Mouse (Mus musculus) megakaryocyte progenitor cell, adult 5-6 weeks (primary cell): Measurements from ENCODE around the gene Peli2. TPM values are rescaled to one million over a fixed set of nuclear protein-coding genes. Genes with fewer than 3 reads are reported as not detected.

Source experiments
- ATAC-seq: replicated peaks from 2 replicates; pipeline ENCODE4 v1.8.0; 2016; ENCODE audit warnings: mild to moderate bottlenecking, moderate TSS enrichment, inconsistent platforms; ENCODE audit not compliant: poor library complexity
- total RNA-seq, 2 experiments: library from RNA; stranded (forward) in 1 of 2; stranded (reverse) in 1 of 2; fragments of 157-497, 149-512 nt in 1 of 2; fragments of 200-1000 nt in 1 of 2; gene quantifications; 2 replicates each; pipeline versions ENCODE4 v1.2.3 to v1.2.4; 2015 to 2017

Gene Peli2
- total RNA-seq, 2 experiments from 2014 or later: 4.7 to 9.0 TPM

DNA sequence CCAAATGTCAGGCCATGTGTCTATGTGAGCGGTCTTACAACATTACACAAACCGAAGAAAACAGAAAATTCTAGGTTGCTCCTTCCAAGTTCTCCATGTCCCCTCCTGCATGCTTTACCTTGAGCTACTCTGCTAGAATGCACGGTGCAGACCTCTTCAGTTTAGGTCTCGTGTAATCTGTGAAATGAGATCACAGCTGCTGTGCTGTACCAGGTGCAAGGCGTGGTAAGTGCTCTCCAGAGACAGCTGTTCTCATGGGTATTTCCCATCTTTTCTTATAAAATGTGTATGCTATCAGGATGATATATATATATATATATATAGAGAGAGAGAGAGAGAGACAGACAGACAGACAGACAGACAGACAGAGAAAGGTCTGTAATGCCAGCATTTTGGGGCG lies 146.1 kb downstream of the Peli2 start:
- no peak for ATAC-seq

DNA sequence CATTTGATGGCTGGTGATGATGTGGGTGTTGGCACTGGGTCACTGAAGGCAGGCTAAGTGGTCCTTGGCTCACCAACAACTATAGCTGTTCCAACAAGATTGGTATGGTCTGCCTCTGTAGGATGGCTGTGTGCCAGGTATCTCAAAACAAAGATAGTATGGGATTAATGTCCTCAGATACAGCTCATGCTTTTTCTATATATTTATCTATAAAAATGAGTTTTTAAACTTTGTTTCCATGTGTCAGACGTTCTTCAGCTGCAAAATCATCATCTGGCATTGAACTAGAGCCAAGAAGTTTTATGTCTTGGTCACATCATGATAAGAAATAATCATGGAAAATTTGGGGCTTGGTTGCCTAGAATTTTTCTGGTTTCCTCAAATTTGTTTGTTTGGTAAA lies 157.7 kb downstream of the Peli2 start:
- ATAC-seq: no peak

DNA sequence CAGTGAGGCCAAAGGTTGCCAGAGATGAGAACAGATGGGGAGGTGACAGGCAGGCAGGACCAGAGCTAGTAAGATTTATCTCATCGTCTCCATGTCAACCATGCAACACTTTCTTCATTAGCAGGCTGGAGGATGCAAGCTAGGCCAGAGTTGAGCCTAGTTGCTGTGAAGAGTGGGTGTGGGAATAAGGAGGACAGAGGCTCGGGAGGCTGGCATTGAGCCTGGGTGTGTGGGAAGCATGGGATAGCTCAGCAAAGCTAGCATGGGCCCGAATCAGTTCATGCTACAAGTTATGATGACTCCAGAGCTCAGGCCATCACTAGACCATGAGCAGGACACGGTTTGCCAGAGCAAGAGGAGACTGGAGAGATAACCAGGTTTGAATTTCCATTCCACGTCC lies 166.3 kb downstream of the Peli2 start:
- ATAC-seq: no peak

- ATAC-seq: no peak
Measured at GRCm38 (mm10) chr14:48287581-48287980, 167.0 kb downstream of the Peli2 start.

DNA sequence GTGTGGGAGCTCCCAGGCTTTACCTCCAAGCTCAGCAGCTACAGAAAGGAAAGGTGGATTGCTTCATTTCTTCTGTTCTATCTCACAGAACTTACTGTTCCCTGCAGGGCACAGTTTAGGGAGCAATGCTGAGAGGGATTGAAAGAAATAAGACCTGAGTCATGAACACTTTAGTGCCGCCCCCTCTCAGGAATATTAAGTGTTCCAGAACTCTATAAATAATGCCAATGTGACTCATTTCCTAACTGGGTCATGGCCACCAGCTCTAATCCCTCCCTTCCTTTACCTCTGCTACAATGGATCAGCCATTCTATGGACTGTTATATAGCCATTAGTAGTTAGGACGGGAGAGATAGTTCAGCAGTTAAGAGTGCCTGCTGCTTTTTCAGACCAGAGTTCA lies 168.0 kb downstream of the Peli2 start:
- no peak for ATAC-seq

DNA sequence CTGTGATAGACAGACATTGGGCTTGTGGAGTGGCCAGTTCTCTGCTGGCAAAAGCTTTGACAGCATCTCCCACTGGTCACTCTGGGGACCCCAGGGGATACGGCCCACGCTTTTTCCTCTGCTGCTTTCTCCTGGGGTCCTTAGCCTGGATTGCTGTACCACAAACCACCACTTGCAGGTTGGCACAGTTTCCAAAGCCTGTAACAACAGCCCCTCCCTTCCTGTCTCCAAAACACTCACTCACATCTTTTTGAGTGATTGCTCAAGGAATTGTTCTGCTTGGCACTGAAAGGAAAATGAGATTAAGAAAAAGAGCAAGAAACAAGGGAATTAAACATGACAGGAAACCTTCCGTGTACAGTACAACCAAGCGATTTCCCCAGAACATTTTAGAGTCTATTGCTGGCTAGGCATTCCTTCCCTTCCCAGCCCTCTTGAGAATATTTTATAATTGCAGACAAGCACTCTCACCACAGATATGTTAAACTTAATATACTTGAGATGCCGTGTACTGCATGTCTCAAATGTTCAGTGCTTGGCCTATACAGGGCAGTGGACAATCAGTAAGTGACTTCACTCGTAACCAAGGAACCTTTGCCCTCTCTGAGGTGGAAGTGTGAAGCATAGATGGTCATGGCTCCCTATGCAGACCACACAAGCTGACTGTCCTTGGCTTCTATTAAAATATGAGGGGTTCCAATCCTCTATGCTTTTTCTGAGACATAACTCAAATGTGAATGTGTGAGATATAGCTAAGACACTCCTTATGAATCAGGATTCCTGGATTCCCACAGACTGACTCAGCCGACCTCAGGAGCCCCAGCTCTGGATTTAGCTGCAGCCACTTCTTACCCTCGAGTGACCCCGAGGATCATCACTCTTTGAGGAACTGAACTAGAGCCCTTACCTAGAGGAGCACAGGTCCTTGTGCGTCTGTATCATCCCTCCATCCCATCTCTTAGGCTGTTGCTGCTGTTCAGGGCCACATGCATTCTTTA lies 169.3 kb downstream of the Peli2 start:
- no peak for ATAC-seq

DNA sequence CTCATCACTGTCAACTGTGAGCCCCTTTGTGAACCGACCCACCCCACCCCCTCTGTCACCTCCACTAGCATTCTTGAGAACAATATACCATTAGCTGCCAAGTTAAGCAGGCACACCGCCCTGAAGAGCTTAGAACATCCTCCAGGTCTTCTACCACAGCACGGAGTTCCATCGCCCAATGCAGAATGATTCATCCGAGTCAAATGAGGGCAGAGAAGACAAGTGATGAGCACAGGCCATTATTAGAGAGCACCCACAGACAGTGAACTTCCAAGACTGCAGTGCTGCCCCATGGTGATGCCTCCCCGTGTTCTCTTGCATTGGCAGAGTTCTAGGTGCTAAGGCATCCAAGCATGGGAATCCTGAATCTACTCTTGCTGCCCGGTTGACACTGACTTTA lies 172.9 kb downstream of the Peli2 start:
- no peak for ATAC-seq

DNA sequence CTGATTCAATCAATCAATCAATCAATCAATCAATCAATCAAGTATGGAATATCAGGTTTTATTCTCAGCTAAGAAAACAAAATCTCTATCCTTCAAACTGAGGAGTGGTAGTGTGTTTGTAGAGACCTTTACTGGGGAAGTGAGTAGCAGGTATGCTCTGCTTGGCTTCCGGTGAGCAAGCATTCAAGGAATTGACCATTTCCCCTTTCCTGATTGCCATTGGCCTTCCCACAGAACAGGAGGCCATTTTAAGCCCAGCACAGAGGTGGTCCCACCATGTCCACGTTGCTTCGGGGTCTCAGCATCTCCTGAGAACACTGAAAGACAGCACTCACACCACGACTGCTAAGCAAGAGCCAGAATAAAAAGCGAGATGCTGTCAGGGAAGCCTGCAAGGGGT lies 174.8 kb downstream of the Peli2 start:
- ATAC-seq: peak; percentile 52

GRCm38 (mm10) chr14:48295815-48296271 lies 175.2 kb downstream of the Peli2 start:
- ATAC-seq: peak; percentile 80

GRCm38 (mm10) chr14:48296820-48297219 lies 176.2 kb downstream of the Peli2 start:
- ATAC-seq: no peak

DNA sequence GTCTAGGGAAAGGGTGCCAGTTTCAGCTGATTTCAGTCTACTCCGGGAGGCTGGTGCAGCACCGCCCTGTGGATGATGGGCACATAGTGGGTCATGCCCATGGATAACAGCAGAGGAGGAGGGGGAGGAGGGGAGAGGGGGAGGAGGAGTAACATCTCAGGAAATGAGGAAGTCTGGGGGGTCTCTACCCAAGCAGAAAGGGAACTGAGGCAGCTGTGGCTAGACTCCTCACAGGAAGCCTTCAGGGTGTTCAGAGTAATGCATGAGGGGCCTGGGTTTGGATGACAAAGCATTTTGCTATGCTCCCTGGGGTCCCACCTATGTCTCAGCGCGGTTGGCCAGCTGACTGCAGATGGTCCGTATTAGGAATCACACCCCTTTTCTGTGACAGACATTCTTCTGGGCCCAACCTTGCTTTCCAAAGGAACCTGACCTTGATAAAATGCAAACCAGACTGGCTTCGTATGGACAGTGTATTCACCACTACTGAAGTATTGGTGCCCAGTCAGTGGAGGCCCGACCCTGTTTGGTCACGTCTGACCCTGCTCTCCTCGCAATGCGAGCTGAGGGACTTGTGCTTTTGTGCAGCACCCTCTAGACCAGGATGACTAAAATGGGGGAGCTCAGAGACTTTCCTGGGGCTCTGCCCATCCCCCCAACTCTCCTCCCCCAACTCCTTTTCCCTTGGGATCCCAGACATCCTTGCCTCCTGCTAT lies 182.0 kb downstream of the Peli2 start:
- ATAC-seq: peak; percentile 68

DNA sequence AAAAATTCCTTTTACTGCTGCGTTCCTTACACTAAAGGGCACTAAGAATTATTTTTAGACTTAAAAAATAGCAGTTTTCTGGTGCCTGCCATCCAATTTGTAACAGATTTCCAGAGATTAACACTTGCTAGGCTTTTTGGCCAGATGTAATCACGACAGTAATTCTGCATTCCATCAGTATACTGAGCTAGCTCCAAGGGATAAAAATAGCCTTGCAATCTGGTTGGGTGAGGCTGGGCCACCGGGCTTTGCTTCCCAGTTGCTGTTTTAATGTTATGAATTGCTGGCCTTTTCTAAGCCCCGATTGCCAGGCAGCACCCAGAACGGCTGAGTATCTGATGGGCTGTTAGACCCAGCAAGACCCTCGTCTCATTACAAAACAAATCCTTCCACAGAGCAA lies 182.6 kb downstream of the Peli2 start:
- ATAC-seq: no peak

DNA sequence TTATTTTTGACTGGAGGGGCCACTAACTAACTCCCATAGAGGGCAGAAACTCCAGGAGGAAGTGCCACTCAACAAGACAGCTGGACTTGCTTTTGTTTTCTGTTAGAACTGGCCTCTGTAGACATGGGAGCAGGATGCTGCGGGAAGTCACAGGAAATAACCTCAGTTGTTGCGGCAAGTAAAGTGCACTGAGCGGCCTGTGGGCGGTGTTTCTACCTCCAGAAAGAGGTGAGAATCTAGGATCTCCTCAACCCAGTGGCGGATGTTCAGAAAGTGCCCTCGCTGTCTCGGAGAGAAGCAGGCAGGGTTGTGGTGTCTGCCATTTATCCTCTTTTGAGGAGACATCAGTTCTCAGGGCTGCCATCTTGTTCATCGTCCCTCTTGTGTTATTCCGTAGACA lies 183.2 kb downstream of the Peli2 start:
- ATAC-seq: peak; percentile 91

DNA sequence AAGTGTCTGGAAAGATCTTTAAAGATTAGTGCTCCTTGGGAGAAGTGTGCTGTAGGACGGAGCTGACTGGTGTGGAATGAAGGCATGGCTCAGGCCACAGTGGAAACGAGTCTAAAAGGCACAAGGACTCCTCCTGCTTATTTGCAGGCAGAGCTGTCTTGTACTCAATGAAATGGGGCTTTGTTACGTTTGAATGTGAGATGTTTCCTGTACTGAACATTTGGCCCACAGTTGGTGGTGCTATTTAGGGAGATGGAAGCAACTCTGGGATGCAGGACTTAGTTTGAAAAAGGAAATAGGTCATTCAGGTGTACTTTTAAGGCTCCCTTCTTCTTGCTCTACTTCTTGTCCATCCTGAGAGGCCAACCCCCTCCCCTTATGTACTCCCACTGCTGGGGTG lies 192.6 kb downstream of the Peli2 start:
- ATAC-seq: no peak

DNA sequence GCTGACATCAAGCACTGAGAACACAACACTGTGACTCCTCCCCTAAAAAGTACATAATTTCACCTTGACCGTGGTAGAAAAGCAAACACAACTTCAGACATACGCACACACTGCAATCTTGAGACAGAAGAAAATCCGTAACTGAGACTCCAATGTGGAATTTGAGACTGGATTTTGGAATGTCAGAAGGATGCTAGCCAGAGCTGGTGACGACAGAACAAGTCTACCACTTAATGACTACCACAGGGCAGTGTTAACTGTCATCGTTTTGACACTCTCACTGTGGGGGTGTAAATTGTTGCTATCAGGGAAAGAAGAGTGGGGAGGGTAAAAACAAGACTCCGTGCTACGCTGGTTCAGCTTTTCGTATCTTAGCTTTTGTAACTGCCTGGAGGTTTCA lies 195.8 kb downstream of the Peli2 start:
- ATAC-seq: no peak

DNA sequence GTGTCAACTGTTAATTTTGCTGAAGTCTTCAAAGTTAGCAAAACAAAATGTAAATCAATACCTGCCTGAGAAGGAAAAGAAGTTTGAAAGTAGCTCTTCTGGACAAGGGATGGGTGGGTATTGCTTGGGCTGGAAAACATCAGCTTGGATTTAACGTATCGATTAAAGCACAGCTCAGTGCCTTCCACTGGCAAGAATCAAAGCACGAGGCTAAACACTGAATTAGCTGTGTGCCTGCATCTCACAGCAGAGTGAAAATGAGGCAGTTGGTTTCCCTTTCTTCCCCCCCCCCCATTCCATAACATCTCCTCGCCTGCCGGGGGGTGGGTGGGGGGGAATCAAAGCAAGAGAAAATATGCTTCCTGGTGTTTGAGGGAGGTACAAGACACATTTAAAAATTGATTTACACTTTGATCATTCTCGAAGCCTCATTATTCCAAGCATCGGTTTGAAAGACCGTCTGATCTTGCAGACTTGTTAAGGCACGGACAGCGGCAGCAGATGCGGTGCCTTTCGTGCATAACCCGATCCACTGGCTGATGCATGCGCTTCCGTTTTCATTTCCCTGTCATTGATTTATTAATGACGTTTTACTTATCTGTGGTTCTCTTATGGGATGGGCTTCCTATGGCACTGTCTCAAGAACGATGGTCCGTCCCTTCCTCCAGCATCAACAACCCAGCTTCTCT lies 203.3 kb downstream of the Peli2 start:
- no peak for ATAC-seq

GRCm38 (mm10) chr14:48324460-48324850 lies 203.8 kb downstream of the Peli2 start:
- ATAC-seq: no peak

- peak; percentile 49 for ATAC-seq
Measured at GRCm38 (mm10) chr14:48327746-48328145, 207.1 kb downstream of the Peli2 start.

DNA sequence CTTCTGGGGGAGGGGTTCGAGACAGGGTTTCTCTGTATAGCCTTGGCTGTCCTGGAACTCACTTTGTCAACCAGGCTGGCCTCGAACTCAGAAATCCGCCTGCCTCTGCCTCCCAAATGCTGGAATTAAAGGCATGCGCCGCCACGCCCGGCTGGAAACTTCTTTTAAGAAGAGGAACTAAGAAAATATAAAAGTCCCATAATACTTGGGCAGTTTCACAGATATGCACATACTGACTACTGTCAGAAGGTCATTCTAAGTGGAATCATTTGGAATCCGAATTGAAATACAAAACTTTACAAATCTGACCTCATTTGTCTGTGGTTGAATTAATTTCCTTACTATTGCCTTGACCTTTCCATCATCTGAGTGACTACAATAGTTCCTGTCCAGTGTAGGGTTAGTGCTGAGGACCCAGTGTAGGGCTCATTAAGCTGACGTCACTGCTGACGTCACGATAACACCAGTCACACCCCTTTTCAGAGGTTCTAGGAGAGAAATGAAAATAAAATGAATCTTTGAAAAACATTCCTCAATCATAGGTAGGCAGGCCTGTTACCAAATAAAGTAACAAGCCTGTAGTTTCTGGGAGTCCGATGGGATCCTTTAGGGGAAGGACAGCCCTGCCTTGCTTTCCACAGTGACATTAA lies 209.2 kb downstream of the Peli2 start:
- no peak for ATAC-seq
